Mouse (Mus musculus): ENCODE results near the gene Daam1. TPM values are rescaled to one million over a fixed set of nuclear protein-coding genes. Genes with fewer than 3 reads are reported as not detected.
A peak's percentile ranks its signal among the peaks of the same experiment; 100 is the strongest.
"Not testable (repeated sequence)": the region's sequence is repeated elsewhere in the genome, so short reads cannot be mapped to it uniquely, and the experiment has no call there.

Daam1 gene
- polyA plus RNA-seq, 1 experiment from 2014 or later, result 9.6 TPM

- H3K4me2 ChIP-seq (ENCODE audit: low read depth, low read length), result no peak overlapping the region
- no peaks in the 10 kb centered on the region for H3K9me3 ChIP-seq (replicated peaks; ENCODE audit: control insufficient read depth, low read length)
- H3K36me3 ChIP-seq (ENCODE audit: control insufficient read depth, insufficient read depth), result no peaks in the 10 kb centered on the region
- 59% methylated on average over 3 of the region's 3 CpGs for WGBS (ENCODE audit: insufficient replicate concordance)
- H3K9ac ChIP-seq (ENCODE audit: low read depth, low read length), result no peak overlapping the region
- ATAC-seq (ENCODE audit: low read depth), result no peak
- no peak overlapping the region for H3K4me3 ChIP-seq (ENCODE audit: low read depth, low read length)
- no peaks in the 10 kb centered on the region for H3K27me3 ChIP-seq (ENCODE audit: control insufficient read depth, insufficient read depth, low read depth, low read length)
- H3K27ac ChIP-seq (ENCODE audit: low read length), result no peak overlapping the region
- peaks cover 64% of the 10 kb centered on the region for H3K4me1 ChIP-seq (ENCODE audit: control insufficient read depth, low read depth, low read length)
Observed at GRCm38 (mm10) chr12:71839653-71840052, 8.8 kb downstream of the Daam1 start.

GRCm38 (mm10) chr12:71840430-71841186 is 9.7 kb downstream of the Daam1 start:
- WGBS (ENCODE audit: insufficient replicate concordance), result 71% methylated on average over 6 of the region's 6 CpGs
- peaks cover 56% of the 10 kb centered on the region for H3K4me1 ChIP-seq (ENCODE audit: control insufficient read depth, low read depth, low read length)
- H3K27me3 ChIP-seq (ENCODE audit: control insufficient read depth, insufficient read depth, low read depth, low read length), result no peaks in the 10 kb centered on the region
- no peaks in the 10 kb centered on the region for H3K36me3 ChIP-seq (ENCODE audit: control insufficient read depth, insufficient read depth)
- H3K9me3 ChIP-seq (replicated peaks; ENCODE audit: control insufficient read depth, low read length), result no peaks in the 10 kb centered on the region
- H3K4me3 ChIP-seq (ENCODE audit: low read depth, low read length), result no peak overlapping the region
- ATAC-seq (ENCODE audit: low read depth), result no peak
- H3K27ac ChIP-seq (ENCODE audit: low read length), result no peak overlapping the region
- H3K4me2 ChIP-seq (ENCODE audit: low read depth, low read length), result no peak overlapping the region
- no peak overlapping the region for H3K9ac ChIP-seq (ENCODE audit: low read depth, low read length)

GRCm38 (mm10) chr12:71842006-71842405 is 11.1 kb downstream of the Daam1 start:
- H3K4me2 ChIP-seq (ENCODE audit: low read depth, low read length), result no peak overlapping the region
- no peaks in the 10 kb centered on the region for H3K9me3 ChIP-seq (replicated peaks; ENCODE audit: control insufficient read depth, low read length)
- H3K9ac ChIP-seq (ENCODE audit: low read depth, low read length), result peak overlapping the region; percentile 26; the same call in 1 of the 2 replicates
- peak; percentile 38; the same call in 1 of the 2 replicates for ATAC-seq (ENCODE audit: low read depth)
- H3K36me3 ChIP-seq (ENCODE audit: control insufficient read depth, insufficient read depth), result no peaks in the 10 kb centered on the region
- no peaks in the 10 kb centered on the region for H3K27me3 ChIP-seq (ENCODE audit: control insufficient read depth, insufficient read depth, low read depth, low read length)
- peak overlapping the region; percentile 61; the same call in 1 of the 2 replicates for H3K27ac ChIP-seq (ENCODE audit: low read length)
- H3K4me3 ChIP-seq (ENCODE audit: low read depth, low read length), result no peak overlapping the region
- WGBS (ENCODE audit: insufficient replicate concordance), result 50% methylated on average over 3 of the region's 3 CpGs
- peaks cover 49% of the 10 kb centered on the region for H3K4me1 ChIP-seq (ENCODE audit: control insufficient read depth, low read depth, low read length)

- no peaks in the 10 kb centered on the region for H3K9me3 ChIP-seq (replicated peaks; ENCODE audit: control insufficient read depth, low read length)
- no peak overlapping the region for H3K4me3 ChIP-seq (ENCODE audit: low read depth, low read length)
- H3K36me3 ChIP-seq (ENCODE audit: control insufficient read depth, insufficient read depth), result no peaks in the 10 kb centered on the region
- no peak overlapping the region for H3K27ac ChIP-seq (ENCODE audit: low read length)
- WGBS (ENCODE audit: insufficient replicate concordance), result 94% methylated on average over 2 of the region's 2 CpGs
- H3K9ac ChIP-seq (ENCODE audit: low read depth, low read length), result no peak overlapping the region
- peaks cover 44% of the 10 kb centered on the region for H3K4me1 ChIP-seq (ENCODE audit: control insufficient read depth, low read depth, low read length)
- no peak overlapping the region for H3K4me2 ChIP-seq (ENCODE audit: low read depth, low read length)
- no peaks in the 10 kb centered on the region for H3K27me3 ChIP-seq (ENCODE audit: control insufficient read depth, insufficient read depth, low read depth, low read length)
- no peak for ATAC-seq (ENCODE audit: low read depth)
Observed at GRCm38 (mm10) chr12:71842588-71842987, 11.7 kb downstream of the Daam1 start.

GRCm38 (mm10) chr12:71845486-71845885 is 14.6 kb downstream of the Daam1 start:
- 77% methylated on average over 5 of the region's 5 CpGs for WGBS (ENCODE audit: insufficient replicate concordance)
- Histone ChIP-seq H3K4me3 (ENCODE audit: low read depth, low read length) (no peak overlapping the region), H3K27ac (ENCODE audit: low read length) (no peak overlapping the region), H3K9ac (ENCODE audit: low read depth, low read length) (no peak overlapping the region), H3K27me3 (ENCODE audit: control insufficient read depth, insufficient read depth, low read depth, low read length) (no peaks in the 10 kb centered on the region), H3K9me3 (replicated peaks; ENCODE audit: control insufficient read depth, low read length) (no peaks in the 10 kb centered on the region), H3K4me2 (ENCODE audit: low read depth, low read length) (no peak overlapping the region), H3K4me1 (ENCODE audit: control insufficient read depth, low read depth, low read length) (peaks cover 20% of the 10 kb centered on the region), H3K36me3 (ENCODE audit: control insufficient read depth, insufficient read depth) (no peaks in the 10 kb centered on the region)
- no peak for ATAC-seq (ENCODE audit: low read depth)

- H3K4me2 ChIP-seq (ENCODE audit: low read depth, low read length); H3K9ac ChIP-seq (ENCODE audit: low read depth, low read length); H3K4me3 ChIP-seq (ENCODE audit: low read depth, low read length); ATAC-seq (ENCODE audit: low read depth); H3K27me3 ChIP-seq (ENCODE audit: control insufficient read depth, insufficient read depth, low read depth, low read length); H3K9me3 ChIP-seq (replicated peaks; ENCODE audit: control insufficient read depth, low read length); H3K27ac ChIP-seq (ENCODE audit: low read length); H3K36me3 ChIP-seq (ENCODE audit: control insufficient read depth, insufficient read depth): not testable (repeated sequence)
- peaks cover 10% of the 10 kb centered on the region for H3K4me1 ChIP-seq (ENCODE audit: control insufficient read depth, low read depth, low read length)
- 85% methylated on average over 4 of the region's 4 CpGs for WGBS (ENCODE audit: insufficient replicate concordance)
Observed at GRCm38 (mm10) chr12:71846416-71846815, 15.5 kb downstream of the Daam1 start.

GRCm38 (mm10) chr12:71847024-71847423 is 16.1 kb downstream of the Daam1 start:
- not testable (repeated sequence) for H3K4me1 ChIP-seq (ENCODE audit: control insufficient read depth, low read depth, low read length); H3K9ac ChIP-seq (ENCODE audit: low read depth, low read length); H3K27ac ChIP-seq (ENCODE audit: low read length); H3K4me3 ChIP-seq (ENCODE audit: low read depth, low read length); H3K27me3 ChIP-seq (ENCODE audit: control insufficient read depth, insufficient read depth, low read depth, low read length); H3K36me3 ChIP-seq (ENCODE audit: control insufficient read depth, insufficient read depth); H3K4me2 ChIP-seq (ENCODE audit: low read depth, low read length); ATAC-seq (ENCODE audit: low read depth); H3K9me3 ChIP-seq (replicated peaks; ENCODE audit: control insufficient read depth, low read length)
- 76% methylated on average over 6 of the region's 6 CpGs for WGBS (ENCODE audit: insufficient replicate concordance)

GRCm38 (mm10) chr12:71847617-71848016 is 16.7 kb downstream of the Daam1 start:
- no peak overlapping the region for H3K4me2 ChIP-seq (ENCODE audit: low read depth, low read length)
- H3K36me3 ChIP-seq (ENCODE audit: control insufficient read depth, insufficient read depth), result no peaks in the 10 kb centered on the region
- H3K4me1 ChIP-seq (ENCODE audit: control insufficient read depth, low read depth, low read length), result peaks cover 4% of the 10 kb centered on the region; the same call in 1 of the 2 replicates
- H3K4me3 ChIP-seq (ENCODE audit: low read depth, low read length), result no peak overlapping the region
- ATAC-seq (ENCODE audit: low read depth), result no peak
- H3K9ac ChIP-seq (ENCODE audit: low read depth, low read length), result no peak overlapping the region
- no peaks in the 10 kb centered on the region for H3K27me3 ChIP-seq (ENCODE audit: control insufficient read depth, insufficient read depth, low read depth, low read length)
- 86% methylated on average over 5 of the region's 5 CpGs for WGBS (ENCODE audit: insufficient replicate concordance)
- no peaks in the 10 kb centered on the region for H3K9me3 ChIP-seq (replicated peaks; ENCODE audit: control insufficient read depth, low read length)
- no peak overlapping the region for H3K27ac ChIP-seq (ENCODE audit: low read length)

GRCm38 (mm10) chr12:71848037-71848776 is 17.3 kb downstream of the Daam1 start:
- ATAC-seq (ENCODE audit: low read depth), result no peak
- no peaks in the 10 kb centered on the region for H3K9me3 ChIP-seq (replicated peaks; ENCODE audit: control insufficient read depth, low read length)
- WGBS (ENCODE audit: insufficient replicate concordance), result 79% methylated on average over 5 of the region's 5 CpGs
- no peak overlapping the region for H3K4me3 ChIP-seq (ENCODE audit: low read depth, low read length)
- H3K27me3 ChIP-seq (ENCODE audit: control insufficient read depth, insufficient read depth, low read depth, low read length), result no peaks in the 10 kb centered on the region
- no peak overlapping the region for H3K27ac ChIP-seq (ENCODE audit: low read length)
- H3K36me3 ChIP-seq (ENCODE audit: control insufficient read depth, insufficient read depth), result no peaks in the 10 kb centered on the region
- no peak overlapping the region for H3K4me2 ChIP-seq (ENCODE audit: low read depth, low read length)
- no peak overlapping the region for H3K9ac ChIP-seq (ENCODE audit: low read depth, low read length)
- H3K4me1 ChIP-seq (ENCODE audit: control insufficient read depth, low read depth, low read length), result peaks cover 5% of the 10 kb centered on the region; the same call in 1 of the 2 replicates
